Mouse (Mus musculus) brain, embryonic 14.5 days (tissue): Measurements from ENCODE around the gene Bsn. TPM values are rescaled to one million over a fixed set of nuclear protein-coding genes. Genes with fewer than 3 reads are reported as not detected.
"Not testable (repeated sequence)": the region's sequence is repeated elsewhere in the genome, so short reads cannot be mapped to it uniquely, and the experiment has no call there.

Experiments
- DNase-seq: peaks from one replicate; pipeline ENCODE4 v3.0.0-alpha.2; 2011; ENCODE audit warnings: low read depth
- CTCF ChIP-seq: fragments of 200-500 bp; IDR thresholded peaks from 2 replicates; pipeline ENCODE4 v1.5.1; 2012; ENCODE audit warnings: inconsistent platforms, mild to moderate bottlenecking, moderate library complexity, borderline replicate concordance; ENCODE audit not compliant: insufficient read depth, insufficient read length; ENCODE audit errors: extremely low read depth
- POLR2A ChIP-seq: fragments of 200-500 bp; IDR thresholded peaks from 2 replicates; pipeline ENCODE4 v1.6.1; 2012; ENCODE audit warnings: mild to moderate bottlenecking, inconsistent platforms, borderline replicate concordance; ENCODE audit not compliant: poor library complexity, insufficient read depth, insufficient read length, severe bottlenecking; ENCODE audit errors: extremely low read depth
- polyA plus RNA-seq: library from polyadenylated mRNA; depleted of rRNA; stranded (reverse); fragments of >200 nt; gene quantifications from 2 replicates; pipeline ENCODE4 v1.2.3, GENCODE M21; 2012

Gene Bsn
- polyA plus RNA-seq, 1 experiment = 40.0 TPM

- no peak for DNase-seq
- TF ChIP-seq CTCF = no peak
- TF ChIP-seq POLR2A = no peak
Observed at GRCm38 (mm10) chr9:108212426-108212825, 22.2 kb upstream of the Bsn start.

DNA sequence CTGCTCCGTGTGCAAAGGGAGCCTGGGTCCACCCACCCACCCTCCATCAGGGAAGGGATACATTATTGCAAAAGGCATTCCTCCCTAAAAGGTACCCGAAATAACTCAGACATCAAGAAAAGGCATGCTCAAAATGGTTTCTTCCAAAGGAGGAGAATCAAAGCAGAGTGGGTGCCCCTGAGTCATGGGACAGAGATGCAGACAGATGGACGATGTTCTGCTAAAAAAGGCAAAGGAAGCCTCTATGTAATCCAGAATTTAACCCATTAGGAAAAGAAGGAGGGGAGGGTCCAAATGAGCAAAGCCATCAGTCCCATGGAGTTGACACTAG, 15.4 kb upstream of the Bsn start:
- DNase-seq = no peak
- TF ChIP-seq CTCF (no peak), POLR2A (no peak)

GRCm38 (mm10) chr9:108204884-108205570, 14.8 kb upstream of the Bsn start:
- TF ChIP-seq CTCF (no peak), POLR2A (no peak)
- peak; percentile 86 for DNase-seq

- peak; percentile 82 for DNase-seq
- TF ChIP-seq POLR2A = no peak
- peak; percentile 60; the same call in 1 of the 2 replicates for TF ChIP-seq CTCF
Observed at GRCm38 (mm10) chr9:108203015-108203414, 12.8 kb upstream of the Bsn start.

DNA sequence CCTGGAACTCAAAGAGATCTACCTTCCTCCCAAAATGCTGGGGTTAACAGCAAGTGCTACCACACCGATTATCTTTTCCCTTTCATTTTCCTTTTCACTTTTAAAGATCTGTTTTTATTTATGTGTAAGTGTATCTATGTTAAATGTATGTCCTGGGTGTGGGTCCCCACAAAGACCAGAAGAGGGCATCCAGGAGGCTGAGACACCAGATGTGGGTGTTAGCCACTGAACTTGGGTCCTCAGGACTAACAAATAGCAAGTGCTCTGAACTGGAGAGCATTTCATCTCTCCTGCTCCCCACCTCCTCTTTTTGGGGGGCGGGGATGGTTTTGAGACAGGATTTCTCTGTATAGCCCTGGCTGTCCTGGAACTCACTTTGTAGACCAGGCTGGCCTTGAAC, 12.0 kb upstream of the Bsn start:
- TF ChIP-seq CTCF (no peak), POLR2A (no peak)
- no peak for DNase-seq

GRCm38 (mm10) chr9:108201160-108201559, 11.0 kb upstream of the Bsn start:
- TF ChIP-seq POLR2A = no peak
- TF ChIP-seq CTCF = peak; percentile 60; the same call in 1 of the 2 replicates
- peak; percentile 97 for DNase-seq

- TF ChIP-seq CTCF = no peak
- TF ChIP-seq POLR2A = no peak
- no peak for DNase-seq
Observed at GRCm38 (mm10) chr9:108198621-108199020, 8.4 kb upstream of the Bsn start.

DNA sequence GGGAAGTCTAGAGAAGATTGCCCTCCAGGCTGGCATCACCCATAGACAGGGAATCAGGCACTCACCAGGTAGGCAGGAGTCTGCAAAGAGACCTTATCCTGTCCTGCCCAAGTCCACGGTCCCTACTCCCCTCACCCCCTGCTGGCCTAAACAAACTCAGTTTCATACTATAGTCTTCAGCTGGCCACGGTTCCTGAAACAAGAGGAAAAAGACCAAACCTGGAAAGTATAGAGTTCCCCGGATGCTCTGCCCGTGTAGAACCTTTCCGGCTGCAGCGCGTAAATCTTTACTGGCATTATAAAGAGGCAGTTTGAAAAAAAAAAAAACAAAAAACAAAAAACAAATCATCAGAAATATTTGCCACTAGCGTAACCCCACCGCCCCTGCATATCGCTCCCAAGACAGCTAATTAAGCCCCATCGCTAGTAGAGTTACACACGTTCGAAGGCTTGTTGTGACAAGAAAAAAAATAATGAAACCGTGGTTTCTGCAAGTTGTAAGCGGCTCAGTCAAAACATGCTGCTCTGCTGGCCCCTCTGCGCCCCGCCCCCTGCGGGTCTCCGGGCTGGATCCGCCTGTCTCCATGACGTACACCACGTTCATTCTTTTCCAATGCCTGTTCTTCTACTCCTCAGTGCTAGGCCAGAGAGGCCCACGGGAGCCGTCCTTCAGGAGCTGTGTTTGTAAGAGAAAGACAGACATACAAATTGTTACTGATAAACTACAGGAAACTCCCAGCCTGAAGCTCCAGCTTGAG, 6.9 kb upstream of the Bsn start:
- TF ChIP-seq POLR2A (no peak), CTCF (no peak)
- DNase-seq = peak; percentile 67

DNA sequence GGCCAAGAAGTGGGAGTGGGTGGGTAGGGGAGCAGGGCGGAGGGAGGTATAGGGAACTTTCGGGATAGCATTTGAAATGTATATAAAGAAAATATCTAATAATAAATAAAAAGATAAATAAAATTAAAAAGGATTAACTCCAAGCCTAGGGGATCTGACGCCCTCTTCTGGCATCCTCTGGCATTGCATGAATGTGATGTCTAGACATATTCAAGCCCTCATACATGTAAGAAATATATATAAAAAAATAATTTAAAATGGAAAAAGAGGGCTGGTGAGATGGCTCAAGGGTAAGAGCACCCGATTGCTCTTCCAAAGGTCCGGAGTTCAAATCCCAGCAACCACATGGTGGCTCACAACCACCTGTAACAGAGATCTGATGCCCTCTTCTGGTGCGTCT, 6.0 kb upstream of the Bsn start:
- not testable (repeated sequence) for DNase-seq

- TF ChIP-seq CTCF (no peak), POLR2A (no peak)
- no peak for DNase-seq
Observed at GRCm38 (mm10) chr9:108189488-108189786, 747 bp downstream of the Bsn start.

DNA sequence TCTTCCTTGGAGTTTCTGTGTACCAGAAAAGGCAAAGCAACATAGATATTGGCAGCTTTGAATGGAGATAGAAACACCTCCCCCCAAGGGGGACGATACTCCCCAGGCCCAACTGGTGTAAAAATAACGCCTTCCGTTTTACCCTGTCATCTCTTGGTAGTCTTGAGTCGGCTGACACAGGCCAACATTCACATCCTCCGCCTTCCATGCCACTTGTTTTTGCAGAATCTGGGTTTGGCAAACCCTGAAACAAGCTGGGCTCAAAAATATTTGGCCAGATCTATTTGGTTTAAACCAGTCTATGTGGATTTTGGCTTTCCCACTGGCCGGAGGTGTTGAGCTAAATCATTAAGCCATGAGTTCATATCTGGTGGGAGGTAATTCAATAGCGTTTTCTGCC, 1.2 kb downstream of the Bsn start:
- TF ChIP-seq CTCF (no peak), POLR2A (no peak)
- DNase-seq = no peak

GRCm38 (mm10) chr9:108188511-108188910, 1.7 kb downstream of the Bsn start:
- TF ChIP-seq CTCF = no peak
- TF ChIP-seq POLR2A = no peak

GRCm38 (mm10) chr9:108187616-108188015, 2.6 kb downstream of the Bsn start:
- TF ChIP-seq CTCF (no peak), POLR2A (no peak)
- DNase-seq = no peak

More at GRCm38 (mm10) chr9:108188511-108188910, 1.7 kb downstream of the Bsn start:
- no peak for DNase-seq

DNA sequence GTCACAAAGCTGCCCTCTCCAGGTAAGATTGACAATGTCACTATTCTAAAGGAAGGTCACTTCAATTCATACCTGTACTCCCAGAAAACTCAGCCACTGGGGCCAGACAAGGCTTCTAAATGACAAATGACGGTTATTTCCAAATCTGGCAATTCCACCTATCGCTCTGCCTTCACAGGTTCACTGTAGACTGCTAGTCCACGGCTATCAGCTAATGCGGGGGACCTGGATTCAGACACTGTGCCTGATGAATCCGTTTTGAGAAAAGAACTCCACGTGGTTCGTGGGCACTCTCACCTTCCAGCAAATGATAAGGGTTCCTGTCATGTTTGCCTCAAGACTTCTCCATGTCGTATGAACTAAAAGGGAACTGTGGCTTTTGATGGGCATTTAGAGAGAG, 4.4 kb downstream of the Bsn start:
- no peak for DNase-seq
- TF ChIP-seq POLR2A = no peak
- TF ChIP-seq CTCF = no peak
